Mouse (Mus musculus): ENCODE results near the gene Vav2.

DNA sequence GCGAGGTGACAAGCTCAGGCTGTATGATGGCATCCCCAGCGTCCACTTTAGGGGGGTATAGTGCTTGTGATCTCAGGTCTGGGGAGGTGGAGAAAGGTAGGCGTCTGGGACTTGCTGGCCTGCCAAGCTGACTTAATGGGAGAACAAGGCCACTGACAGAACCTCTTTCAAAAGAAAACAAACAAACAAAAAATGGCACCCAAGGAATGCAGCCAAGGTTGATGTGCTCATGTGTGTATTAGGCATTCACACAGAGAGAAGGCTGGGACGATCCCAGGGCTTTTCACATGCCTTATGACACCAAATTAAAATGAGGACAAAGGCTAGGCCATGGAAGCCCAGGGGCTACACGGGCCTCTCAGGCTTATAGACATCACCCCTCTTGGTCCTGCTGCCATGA, 116.6 kb downstream of the Vav2 start:
- TF ChIP-seq CTCF (IDR thresholded peaks at IDR 0.05) (no peak), POLR2A (IDR thresholded peaks at IDR 0.05; ENCODE audit: insufficient read depth, low read depth, low read length) (no peak)
